Mouse (Mus musculus) midbrain, embryonic 10.5 days (tissue): ENCODE results near the gene Fbxw4. TPM values are rescaled to one million over a fixed set of nuclear protein-coding genes. Genes with fewer than 3 reads are reported as not detected.
"Not testable (repeated sequence)": the region's sequence is repeated elsewhere in the genome, so short reads cannot be mapped to it uniquely, and the experiment has no call there.

Experiments used
- DNase-seq: peaks from one replicate; pipeline ENCODE4 v3.0.0-alpha.2; 2017; ENCODE audit warnings: low spot score
- H3K27ac ChIP-seq: fragments of 300-500 bp; sonication (generic); replicated peaks from 2 replicates; pipeline ENCODE4 v1.5.1; 2016; ENCODE audit warnings: mild to moderate bottlenecking
- H3K27me3 ChIP-seq: fragments of 300-500 bp; sonication (generic); 2 replicates; pipeline ENCODE4 v1.6.1; 2016; ENCODE audit warnings: low read depth, mild to moderate bottlenecking; ENCODE audit not compliant: poor library complexity, severe bottlenecking
- H3K36me3 ChIP-seq: fragments of 300-500 bp; sonication (generic); 2 replicates; pipeline ENCODE4 v1.6.1; 2016; ENCODE audit warnings: mild to moderate bottlenecking, moderate library complexity
- H3K4me1 ChIP-seq: fragments of 300-500 bp; sonication (generic); 2 replicates; pipeline ENCODE4 v1.6.1; 2016
- H3K4me3 ChIP-seq: fragments of 300-500 bp; sonication (generic); 2 replicates; pipeline ENCODE4 v1.5.1; 2016; ENCODE audit warnings: mild to moderate bottlenecking, moderate library complexity
- H3K9me3 ChIP-seq: fragments of 300-500 bp; sonication (generic); replicated peaks from 2 replicates; pipeline ENCODE4 v1.6.1; 2016; ENCODE audit warnings: mild to moderate bottlenecking
- WGBS: fragments of 180-500 bp; shearing (Covaris S2); methylation state at CpG from one replicate; pipeline ENCODE4 v1.1.7; 2016; 5-methylcytosine and 5-hydroxymethylcytosine counted together
- polyA plus RNA-seq: library from polyadenylated mRNA; unstranded; fragments of >200 nt; fragmentation: Nextera tagmentation; extraction: Ambion mirVana; gene quantifications from 2 replicates; pipeline ENCODE4 v1.2.1, GENCODE M21; 2016

The Fbxw4 gene
- polyA plus RNA-seq, 1 experiment from 2014 or later: 3.3 TPM

- H3K27ac ChIP-seq: no peak overlapping the region
- no peaks in the 10 kb centered on the region for H3K36me3 ChIP-seq
- H3K27me3 ChIP-seq: 0 out of 2 replicates have a peak, but pooled peaks cover 8% of the 10 kb centered on the region
- DNase-seq: no peak
- H3K9me3 ChIP-seq: no peaks in the 10 kb centered on the region
- WGBS: 68% methylated on average over 15 of the region's 15 CpGs
- peaks cover 35% of the 10 kb centered on the region for H3K4me1 ChIP-seq
- H3K4me3 ChIP-seq: no peak overlapping the region
Observed at GRCm38 (mm10) chr19:45652286-45652988, 7.7 kb downstream of the Fbxw4 start.

GRCm38 (mm10) chr19:45651524-45651923 is 8.6 kb downstream of the Fbxw4 start:
- no peaks in the 10 kb centered on the region for H3K9me3 ChIP-seq
- no peak overlapping the region for H3K4me3 ChIP-seq
- no peak for DNase-seq
- 94% methylated on average over 8 of the region's 8 CpGs for WGBS
- H3K27me3 ChIP-seq: 0 out of 2 replicates have a peak, but pooled peaks cover 8% of the 10 kb centered on the region
- no peaks in the 10 kb centered on the region for H3K36me3 ChIP-seq
- H3K27ac ChIP-seq: no peak overlapping the region
- peaks cover 28% of the 10 kb centered on the region for H3K4me1 ChIP-seq

GRCm38 (mm10) chr19:45649776-45650175 is 10.3 kb downstream of the Fbxw4 start:
- no peak for DNase-seq
- 0 out of 2 replicates have a peak, but pooled peaks cover 8% of the 10 kb centered on the region for H3K27me3 ChIP-seq
- H3K27ac ChIP-seq: no peak overlapping the region
- no peaks in the 10 kb centered on the region for H3K36me3 ChIP-seq
- no peak overlapping the region for H3K4me3 ChIP-seq
- peaks cover 16% of the 10 kb centered on the region for H3K4me1 ChIP-seq
- no peaks in the 10 kb centered on the region for H3K9me3 ChIP-seq
- 81% methylated on average over 4 of the region's 4 CpGs for WGBS

- H3K9me3 ChIP-seq, H3K36me3 ChIP-seq, H3K27me3 ChIP-seq, H3K27ac ChIP-seq, DNase-seq, H3K4me3 ChIP-seq: not testable (repeated sequence)
- H3K4me1 ChIP-seq: peaks cover 13% of the 10 kb centered on the region
- WGBS: 94% methylated on average over 6 of the region's 6 CpGs
Observed at GRCm38 (mm10) chr19:45648469-45648868, 11.6 kb downstream of the Fbxw4 start.

GRCm38 (mm10) chr19:45646866-45647265 is 13.2 kb downstream of the Fbxw4 start:
- Histone ChIP-seq H3K9me3 (no peaks in the 10 kb centered on the region), H3K36me3 (no peaks in the 10 kb centered on the region), H3K27ac (no peak overlapping the region), H3K4me3 (no peak overlapping the region), H3K4me1 (peaks cover 2% of the 10 kb centered on the region; the same call in 1 of the 2 replicates), H3K27me3 (no peaks in the 10 kb centered on the region)
- 66% methylated on average over 4 of the region's 4 CpGs for WGBS
- DNase-seq: no peak

- Histone ChIP-seq H3K36me3 (0 out of 2 replicates have a peak, but pooled peaks cover 1% of the 10 kb centered on the region), H3K4me3 (no peak overlapping the region), H3K27me3 (no peaks in the 10 kb centered on the region; the same call in 1 of the 2 replicates), H3K4me1 (no peaks in the 10 kb centered on the region), H3K27ac (no peak overlapping the region), H3K9me3 (no peaks in the 10 kb centered on the region)
- 90% methylated on average over 7 of the region's 7 CpGs for WGBS
- no peak for DNase-seq
Observed at GRCm38 (mm10) chr19:45640691-45641090, 19.4 kb downstream of the Fbxw4 start.

GRCm38 (mm10) chr19:45635960-45636359 is 24.2 kb downstream of the Fbxw4 start:
- Histone ChIP-seq H3K27ac (no peak overlapping the region), H3K9me3 (no peaks in the 10 kb centered on the region), H3K27me3 (peaks cover 7% of the 10 kb centered on the region; the same call in 1 of the 2 replicates), H3K4me3 (no peak overlapping the region), H3K4me1 (peaks cover 11% of the 10 kb centered on the region), H3K36me3 (0 out of 2 replicates have a peak, but pooled peaks cover 6% of the 10 kb centered on the region)
- WGBS: 73% methylated on average over 5 of the region's 5 CpGs
- no peak for DNase-seq

- Histone ChIP-seq H3K4me1 (peaks cover 13% of the 10 kb centered on the region), H3K4me3 (no peak overlapping the region), H3K27ac (no peak overlapping the region), H3K36me3 (peaks cover 9% of the 10 kb centered on the region; the same call in 1 of the 2 replicates), H3K9me3 (no peaks in the 10 kb centered on the region), H3K27me3 (peaks cover 15% of the 10 kb centered on the region; the same call in 1 of the 2 replicates)
- no peak for DNase-seq
- WGBS: 43% methylated on average over 3 of the region's 3 CpGs
Observed at GRCm38 (mm10) chr19:45631584-45631983, 28.5 kb downstream of the Fbxw4 start.

GRCm38 (mm10) chr19:45630953-45631352 is 29.2 kb downstream of the Fbxw4 start:
- H3K4me1 ChIP-seq: peaks cover 13% of the 10 kb centered on the region
- peaks cover 15% of the 10 kb centered on the region; the same call in 1 of the 2 replicates for H3K27me3 ChIP-seq
- H3K36me3 ChIP-seq: peaks cover 13% of the 10 kb centered on the region; the same call in 1 of the 2 replicates
- DNase-seq: no peak
- H3K4me3 ChIP-seq: no peak overlapping the region
- no peaks in the 10 kb centered on the region for H3K9me3 ChIP-seq
- WGBS: 78% methylated on average over 5 of the region's 5 CpGs
- H3K27ac ChIP-seq: no peak overlapping the region

- H3K9me3 ChIP-seq: no peaks in the 10 kb centered on the region
- peaks cover 25% of the 10 kb centered on the region; the same call in 1 of the 2 replicates for H3K27me3 ChIP-seq
- 97% methylated on average over 3 of the region's 3 CpGs for WGBS
- H3K4me1 ChIP-seq: peaks cover 13% of the 10 kb centered on the region
- H3K27ac ChIP-seq: no peak overlapping the region
- H3K36me3 ChIP-seq: peaks cover 18% of the 10 kb centered on the region; the same call in 1 of the 2 replicates
- H3K4me3 ChIP-seq: no peak overlapping the region
- no peak for DNase-seq
Observed at GRCm38 (mm10) chr19:45629219-45629618, 30.9 kb downstream of the Fbxw4 start.

GRCm38 (mm10) chr19:45628649-45629048 is 31.5 kb downstream of the Fbxw4 start:
- 63% methylated on average over 6 of the region's 6 CpGs for WGBS
- H3K36me3 ChIP-seq: peaks cover 16% of the 10 kb centered on the region; the same call in 1 of the 2 replicates
- no peak overlapping the region for H3K27ac ChIP-seq
- no peak for DNase-seq
- peaks cover 25% of the 10 kb centered on the region for H3K27me3 ChIP-seq
- H3K4me3 ChIP-seq: no peak overlapping the region
- H3K9me3 ChIP-seq: no peaks in the 10 kb centered on the region
- peaks cover 13% of the 10 kb centered on the region for H3K4me1 ChIP-seq

GRCm38 (mm10) chr19:45627036-45627435 is 33.1 kb downstream of the Fbxw4 start:
- Histone ChIP-seq H3K27ac (no peak overlapping the region), H3K27me3 (peaks cover 34% of the 10 kb centered on the region), H3K4me3 (no peak overlapping the region), H3K9me3 (no peaks in the 10 kb centered on the region), H3K36me3 (peaks cover 16% of the 10 kb centered on the region; the same call in 1 of the 2 replicates), H3K4me1 (peaks cover 12% of the 10 kb centered on the region)
- DNase-seq: no peak
- WGBS: 35% methylated on average over 3 of the region's 3 CpGs

GRCm38 (mm10) chr19:45623710-45624109 is 36.4 kb downstream of the Fbxw4 start:
- Histone ChIP-seq H3K36me3 (peaks cover 13% of the 10 kb centered on the region; the same call in 1 of the 2 replicates), H3K9me3 (no peaks in the 10 kb centered on the region), H3K27me3 (peaks cover 57% of the 10 kb centered on the region), H3K27ac (no peak overlapping the region), H3K4me1 (peaks cover 15% of the 10 kb centered on the region), H3K4me3 (no peak overlapping the region)
- no peak for DNase-seq
- 86% methylated on average over 4 of the region's 4 CpGs for WGBS
